Mouse (Mus musculus): ENCODE measurements around the gene Zfp775. TPM values are rescaled to one million over a fixed set of nuclear protein-coding genes. Genes with fewer than 3 reads are reported as not detected.

The Zfp775 gene
- polyA plus RNA-seq, 1 experiment from 2014 or later: 11.4 TPM

Other genes starting within 250 kb of the Zfp775 start
- 26.2 and 27.6 TPM in 2 replicates for gene Krba1, start 206.5 kb upstream of the Zfp775 start, polyA plus RNA-seq (2015; fragmentation: Nextera tagmentation; extraction: Ambion mirVana)
- gene Zfp467, start 156.2 kb upstream of the Zfp775 start, polyA plus RNA-seq (2015; fragmentation: Nextera tagmentation; extraction: Ambion mirVana): 26.3 and 27.8 TPM in 2 replicates
- 0.22 and 0.29 TPM in 2 replicates for gene Sspo, start 153.8 kb upstream of the Zfp775 start, polyA plus RNA-seq (2015; fragmentation: Nextera tagmentation; extraction: Ambion mirVana)
- 358 and 389 TPM in 2 replicates for gene Atp6v0e2, start 64.4 kb upstream of the Zfp775 start, polyA plus RNA-seq (2015; fragmentation: Nextera tagmentation; extraction: Ambion mirVana)
- 20.7 and 29.5 TPM in 2 replicates for gene Lrrc61, start 47.3 kb upstream of the Zfp775 start, polyA plus RNA-seq (2015; fragmentation: Nextera tagmentation; extraction: Ambion mirVana)
- 7.8 and 8.2 TPM in 2 replicates for gene Rarres2, start 29.3 kb upstream of the Zfp775 start, polyA plus RNA-seq (2015; fragmentation: Nextera tagmentation; extraction: Ambion mirVana)
- not detected in 2 replicates for gene Gm45021, start 12.5 kb upstream of the Zfp775 start, polyA plus RNA-seq (2015; fragmentation: Nextera tagmentation; extraction: Ambion mirVana)
- gene Repin1, start 8.2 kb upstream of the Zfp775 start, polyA plus RNA-seq (2015; fragmentation: Nextera tagmentation; extraction: Ambion mirVana): 41.9 and 45.6 TPM in 2 replicates
- 0.87 TPM in 1 of 2 replicates, not detected in the other for gene Gm44965, start 8.1 kb upstream of the Zfp775 start, polyA plus RNA-seq (2015; fragmentation: Nextera tagmentation; extraction: Ambion mirVana)
- gene AI854703, start 24.7 kb downstream of the Zfp775 start, polyA plus RNA-seq (2015; fragmentation: Nextera tagmentation; extraction: Ambion mirVana): 31.7 and 34.3 TPM in 2 replicates
- 0.59 and 0.71 TPM in 2 replicates for gene Gimap8, start 45.2 kb downstream of the Zfp775 start, polyA plus RNA-seq (2015; fragmentation: Nextera tagmentation; extraction: Ambion mirVana)
- 1.8 and 2.3 TPM in 2 replicates for gene Gimap9, start 74.1 kb downstream of the Zfp775 start, polyA plus RNA-seq (2015; fragmentation: Nextera tagmentation; extraction: Ambion mirVana)
- 1.3 and 2.3 TPM in 2 replicates for gene Gimap4, start 82.5 kb downstream of the Zfp775 start, polyA plus RNA-seq (2015; fragmentation: Nextera tagmentation; extraction: Ambion mirVana)
- gene Gimap6, start 106.2 kb downstream of the Zfp775 start, polyA plus RNA-seq (2015; fragmentation: Nextera tagmentation; extraction: Ambion mirVana): 7.5 and 8.1 TPM in 2 replicates
- gene Gm28053, start 116.5 kb downstream of the Zfp775 start, polyA plus RNA-seq (2015; fragmentation: Nextera tagmentation; extraction: Ambion mirVana): 1.0 and 1.4 TPM in 2 replicates
- not detected in 2 replicates for gene Gimap7, start 116.6 kb downstream of the Zfp775 start, polyA plus RNA-seq (2015; fragmentation: Nextera tagmentation; extraction: Ambion mirVana)
- gene Gimap1, start 137.0 kb downstream of the Zfp775 start, polyA plus RNA-seq (2015; fragmentation: Nextera tagmentation; extraction: Ambion mirVana): 4.8 and 5.7 TPM in 2 replicates
- 1.5 and 1.8 TPM in 2 replicates for gene Gimap5, start 144.1 kb downstream of the Zfp775 start, polyA plus RNA-seq (2015; fragmentation: Nextera tagmentation; extraction: Ambion mirVana)
- not detected in 2 replicates for gene Gimap3, start 168.8 kb downstream of the Zfp775 start, polyA plus RNA-seq (2015; fragmentation: Nextera tagmentation; extraction: Ambion mirVana)
- 28.1 and 30.8 TPM in 2 replicates for gene Tmem176a, start 238.9 kb downstream of the Zfp775 start, polyA plus RNA-seq (2015; fragmentation: Nextera tagmentation; extraction: Ambion mirVana)
- gene Tmem176b, start 239.4 kb downstream of the Zfp775 start, polyA plus RNA-seq (2015; fragmentation: Nextera tagmentation; extraction: Ambion mirVana): 140 and 143 TPM in 2 replicates

Data from hindbrain, embryonic 16.5 days (tissue).